Mouse (Mus musculus) kidney, adult 18-20 months (tissue): Measurements from ENCODE around the gene Sars.

Experiments
- DNase-seq: peaks from one replicate; pipeline ENCODE4 v3.0.0; 2021

Sars gene

DNA sequence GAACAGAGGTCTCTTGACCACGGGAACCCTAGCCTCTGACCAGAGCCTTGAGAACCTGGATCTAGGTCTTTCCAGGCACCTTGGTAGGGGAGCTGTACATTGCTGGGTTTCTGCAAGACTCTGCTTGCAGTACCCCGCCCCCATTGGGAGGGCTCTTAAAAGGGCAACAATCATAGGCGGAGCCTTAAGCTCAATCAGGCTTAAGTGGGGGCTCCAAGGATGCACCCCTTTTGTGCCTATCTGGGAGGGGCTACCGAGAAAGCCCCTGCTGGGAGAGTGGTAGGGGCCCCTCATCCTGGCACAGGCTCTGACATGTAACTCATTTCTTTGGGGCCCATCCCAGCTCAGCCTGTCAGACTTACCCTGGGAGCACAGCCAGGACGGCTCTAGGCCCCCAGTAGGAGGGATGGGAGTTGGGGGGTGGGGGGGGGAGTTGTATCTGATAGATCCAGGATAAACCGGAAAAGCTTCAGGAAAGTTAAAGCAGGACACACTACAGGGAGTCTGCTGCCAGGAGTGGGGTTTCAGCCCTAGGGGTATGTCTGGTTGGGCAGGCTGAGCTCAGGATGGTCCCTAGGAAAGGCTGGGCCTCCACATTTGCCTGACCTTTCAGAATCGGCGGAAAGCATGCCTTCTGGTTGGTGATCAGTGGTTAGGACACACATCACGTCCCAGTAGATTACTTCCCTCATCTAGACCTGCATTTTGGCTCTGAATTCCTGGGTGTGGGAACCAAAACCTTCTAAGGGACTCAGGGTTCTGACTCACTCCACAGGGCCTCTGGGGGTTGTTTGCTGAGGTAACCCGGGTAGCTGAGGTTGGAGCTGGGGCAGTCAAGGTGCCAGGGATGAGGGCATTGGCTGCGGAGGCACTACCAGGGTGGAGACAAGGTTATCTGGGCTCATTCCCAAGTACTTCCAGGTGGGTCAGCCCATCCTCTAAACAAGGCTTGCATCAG, 20.9 kb downstream of the Sars start:
- peak; percentile 62 for DNase-seq

DNA sequence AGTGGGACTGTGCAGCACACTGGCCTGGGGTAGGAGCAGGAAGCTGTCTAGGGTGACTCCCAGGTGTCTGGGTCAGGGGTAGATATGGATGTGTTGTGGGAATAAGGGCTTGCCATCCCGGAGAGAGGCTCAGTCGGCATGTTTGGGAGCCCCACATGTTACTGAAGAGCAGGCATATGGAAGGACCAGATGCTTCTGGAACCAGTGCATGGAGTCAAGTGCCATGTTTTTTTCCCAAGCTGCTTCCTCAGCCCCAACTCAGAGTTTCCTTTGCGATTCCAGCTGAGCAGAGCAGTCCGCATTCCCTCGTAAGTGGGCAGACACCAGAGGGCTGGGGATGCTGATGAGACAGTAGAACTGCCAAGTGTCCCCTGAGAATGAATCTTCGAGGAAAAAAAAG, 22.0 kb downstream of the Sars start:
- no peak for DNase-seq

GRCm38 (mm10) chr3:108415831-108416223, 29.2 kb downstream of the Sars start:
- peak; percentile 81 for DNase-seq

GRCm38 (mm10) chr3:108414857-108415830, 29.9 kb downstream of the Sars start, which contains the start of gene Celsr2:
Gene Celsr2, minus strand, starts transcription at chr3:108415552.
- peak; percentile 54 for DNase-seq

- no peak for DNase-seq
Measured at GRCm38 (mm10) chr3:108413634-108414360, 31.2 kb downstream of the Sars start.

- peak; percentile 87 for DNase-seq
Measured at GRCm38 (mm10) chr3:108411754-108412121, 33.3 kb downstream of the Sars start.

DNA sequence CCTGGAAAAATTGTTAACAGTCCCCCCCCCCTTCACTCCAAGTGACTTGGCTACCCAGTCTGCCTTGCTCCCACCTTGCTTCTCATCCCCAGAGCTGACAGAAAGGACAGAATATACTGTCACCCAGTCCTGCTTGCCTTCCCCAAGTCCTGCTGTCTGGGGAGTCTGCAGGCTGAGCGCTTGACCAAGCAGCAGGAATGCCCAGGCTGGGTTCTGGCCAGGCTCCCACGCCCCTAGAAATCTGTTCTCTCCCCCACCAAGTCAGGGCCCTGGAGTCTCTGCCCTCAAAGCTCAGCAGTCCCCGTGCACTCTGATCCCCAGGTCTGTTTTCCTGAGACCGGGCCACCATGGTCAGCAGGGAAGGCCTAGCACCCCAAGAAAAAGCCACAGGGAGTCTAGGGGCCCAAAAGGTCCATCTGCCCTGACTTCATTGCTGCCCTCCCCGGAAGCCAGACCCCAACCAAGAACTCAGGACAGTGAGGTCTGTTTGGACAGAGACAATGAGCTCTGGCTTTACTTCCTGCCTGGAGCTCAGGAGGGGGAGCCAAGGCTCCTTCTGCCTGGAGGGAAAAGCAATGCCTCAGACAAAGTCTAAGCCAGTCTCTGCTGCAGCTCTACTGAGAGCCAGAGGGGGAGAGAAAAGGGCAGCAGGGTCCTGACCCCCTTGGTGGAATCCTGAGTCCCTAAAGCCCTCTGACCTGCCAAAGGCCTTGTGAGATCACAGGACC, 33.8 kb downstream of the Sars start:
- peak; percentile 84 for DNase-seq

- DNase-seq: no peak
Measured at GRCm38 (mm10) chr3:108410359-108410714, 34.7 kb downstream of the Sars start.

- DNase-seq: peak; percentile 53
Measured at GRCm38 (mm10) chr3:108409656-108410358, 35.2 kb downstream of the Sars start.

DNA sequence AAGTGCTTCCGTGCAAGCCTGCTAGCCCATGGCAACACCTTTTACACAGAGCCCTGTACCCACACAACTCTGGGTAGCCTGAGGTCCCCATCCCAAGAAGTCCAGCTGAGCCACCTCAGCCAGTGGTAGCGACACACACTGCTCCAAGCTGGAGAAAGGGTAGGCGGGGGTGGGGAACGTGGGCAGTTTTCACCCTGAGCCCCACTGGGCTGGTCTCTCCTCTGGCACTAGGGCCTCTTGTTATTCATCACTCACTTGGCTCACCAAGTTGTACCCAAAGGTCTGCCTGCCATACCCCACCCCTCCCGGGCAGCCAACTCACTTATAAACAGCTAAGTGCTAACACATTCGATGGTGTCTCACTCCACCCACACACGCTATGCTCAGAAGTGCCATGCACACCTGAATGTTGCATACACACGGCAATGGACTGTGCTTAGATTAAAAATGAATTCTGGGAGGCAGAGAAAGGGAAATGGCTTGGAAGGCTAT, 36.4 kb downstream of the Sars start:
- DNase-seq: no peak

GRCm38 (mm10) chr3:108406306-108406885, 38.6 kb downstream of the Sars start:
- no peak for DNase-seq

GRCm38 (mm10) chr3:108405536-108406305, 39.3 kb downstream of the Sars start:
- DNase-seq: no peak

GRCm38 (mm10) chr3:108402528-108402920, 42.5 kb downstream of the Sars start:
- peak; percentile 55 for DNase-seq

DNA sequence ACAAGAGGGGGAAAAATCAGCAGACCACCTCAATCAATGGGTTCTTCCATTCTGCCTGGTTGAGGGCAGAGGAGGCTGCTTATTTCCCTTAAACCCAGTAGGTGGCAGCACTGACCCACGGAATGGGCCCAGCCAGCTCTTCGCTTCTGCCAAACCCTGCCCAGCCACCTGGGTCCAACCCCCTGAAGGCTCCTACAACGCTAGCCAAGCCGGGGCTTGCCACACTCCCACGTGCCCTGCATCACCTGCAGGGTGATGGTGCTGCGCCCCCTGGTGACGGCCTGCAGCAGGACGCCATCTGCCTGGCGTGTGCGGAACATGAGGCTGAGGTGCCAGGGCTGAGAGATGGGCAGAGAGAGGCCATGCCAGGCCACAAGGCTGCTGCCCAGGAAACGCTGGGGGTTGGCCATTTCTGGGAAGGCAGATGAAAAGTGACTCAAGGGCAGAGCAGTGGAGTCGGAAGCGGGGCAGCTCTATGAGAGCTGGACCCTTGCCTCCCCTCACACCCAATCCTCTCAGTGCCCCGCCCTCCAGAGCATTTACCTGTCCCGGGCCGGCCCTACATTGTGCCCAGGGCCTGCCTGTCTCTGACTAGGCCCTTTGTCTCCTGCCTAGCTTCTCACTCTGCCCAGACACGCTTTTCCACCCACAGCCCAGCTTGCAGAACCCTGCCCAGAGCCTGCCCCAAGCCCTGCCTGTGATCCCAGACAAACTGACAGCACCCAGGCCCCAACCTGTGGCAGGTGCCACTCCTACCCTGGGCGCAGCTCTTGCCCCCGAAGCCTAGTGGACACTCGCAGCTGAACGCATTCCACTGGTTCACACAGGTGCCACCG, 43.1 kb downstream of the Sars start:
- peak; percentile 91 for DNase-seq

GRCm38 (mm10) chr3:108400442-108400841, 44.6 kb downstream of the Sars start:
- no peak for DNase-seq

GRCm38 (mm10) chr3:108398281-108398680, 46.7 kb downstream of the Sars start:
- no peak for DNase-seq

DNA sequence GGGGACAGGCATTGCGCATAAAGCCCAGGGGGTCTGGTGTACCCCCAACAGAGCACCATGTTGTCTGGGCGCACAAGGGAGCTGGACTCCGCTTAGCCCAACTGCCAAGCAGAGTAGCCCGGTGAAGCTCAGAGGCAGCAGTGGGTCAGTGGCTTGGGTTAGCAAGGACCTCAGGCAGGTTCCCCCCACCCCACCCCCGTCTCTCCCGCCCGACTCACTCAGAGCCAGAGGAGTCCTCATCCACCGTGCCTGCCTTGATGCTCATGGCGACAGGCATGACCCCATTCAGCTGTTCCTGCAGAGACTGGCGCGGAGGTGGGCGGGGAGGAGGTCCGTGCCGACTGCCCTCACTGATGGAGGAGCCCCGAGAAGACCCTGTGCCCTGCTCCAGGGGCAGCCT, 52.2 kb downstream of the Sars start:
- no peak for DNase-seq

DNA sequence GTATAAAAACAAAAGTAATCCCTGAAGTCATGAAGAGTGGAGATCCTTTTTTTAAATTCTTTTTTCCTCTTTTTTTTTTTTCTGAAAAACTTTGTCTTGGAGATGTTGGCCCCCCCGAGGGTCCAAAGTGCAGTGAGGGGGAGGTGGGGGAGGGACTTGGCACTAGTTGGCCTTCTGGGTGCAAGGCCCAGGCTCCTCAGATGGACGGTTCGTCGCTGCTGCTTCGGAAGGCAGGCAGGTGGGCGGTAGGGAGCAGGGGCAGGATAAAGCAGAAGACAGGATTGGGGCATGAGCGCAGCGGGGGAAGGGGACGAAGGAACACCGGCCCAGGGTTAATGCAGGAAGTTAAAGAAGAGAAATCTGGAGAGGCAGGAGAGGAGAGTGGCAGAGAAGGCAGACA, 52.7 kb downstream of the Sars start:
- peak; percentile 82 for DNase-seq

DNA sequence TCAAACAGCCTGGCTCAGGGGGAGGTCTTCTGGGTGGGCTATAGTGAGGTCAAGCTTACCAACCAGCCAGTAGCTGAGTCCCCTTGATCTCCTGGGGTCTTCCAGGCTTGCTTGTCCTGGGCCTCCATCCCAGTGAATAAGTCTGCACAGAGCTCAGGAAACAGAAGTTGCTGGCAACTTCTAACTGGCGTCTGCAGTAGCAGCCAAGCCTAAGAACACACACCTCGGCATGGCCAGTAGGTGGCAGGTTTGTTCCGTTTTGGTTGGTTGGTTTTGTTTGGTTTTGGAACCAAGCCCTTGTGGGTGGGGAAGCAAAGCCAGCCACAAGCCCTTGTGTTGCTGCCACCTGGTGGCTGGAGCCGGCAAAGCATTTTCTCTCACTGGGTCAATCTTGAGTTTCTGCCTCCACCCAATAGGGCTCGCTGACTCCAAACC, 55.9 kb downstream of the Sars start:
- DNase-seq: peak; percentile 97
